Mouse (Mus musculus) induced T-regulatory cell, adult 2 months (primary cell): ENCODE measurements around the gene Itpr1.
A peak's percentile ranks its signal among the peaks of the same experiment; 100 is the strongest.

ENCODE experiments used
- DNase-seq: peaks from one replicate; pipeline ENCODE4 v3.0.0-alpha.2; 2012; ENCODE audit warnings: low read depth

Gene Itpr1

DNA sequence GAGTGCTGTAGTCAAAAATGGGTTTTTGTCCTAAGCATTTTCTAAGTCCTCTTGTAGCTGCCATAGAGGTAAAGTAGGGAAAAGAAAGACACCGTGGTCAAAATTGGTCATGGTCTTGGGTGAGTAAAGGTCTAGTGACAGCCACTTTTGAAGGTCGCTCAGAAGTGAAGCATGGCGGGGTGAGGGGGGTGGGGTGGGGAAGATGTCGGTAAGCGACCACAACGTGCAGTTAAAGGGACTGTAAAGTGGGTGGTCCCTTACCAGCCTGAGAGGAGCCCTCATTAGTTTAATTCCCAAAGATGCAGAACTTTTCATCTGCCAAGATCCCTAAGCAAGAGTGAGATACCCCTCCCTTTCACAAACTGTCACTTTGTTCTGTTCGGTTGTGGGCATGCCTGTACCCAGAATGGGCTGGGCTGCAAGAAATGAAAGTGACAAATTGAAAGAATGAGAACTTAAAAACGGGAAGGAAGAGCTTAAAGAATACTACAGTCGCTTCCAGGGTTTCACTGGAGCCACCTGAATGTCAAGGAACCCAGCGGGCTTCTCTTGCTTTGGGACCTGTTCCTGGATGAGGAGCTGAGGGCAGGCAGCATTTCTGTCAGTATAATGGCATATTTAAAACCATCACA is 1.5 kb downstream of the Itpr1 start:
- peak; percentile 56 for DNase-seq

DNA sequence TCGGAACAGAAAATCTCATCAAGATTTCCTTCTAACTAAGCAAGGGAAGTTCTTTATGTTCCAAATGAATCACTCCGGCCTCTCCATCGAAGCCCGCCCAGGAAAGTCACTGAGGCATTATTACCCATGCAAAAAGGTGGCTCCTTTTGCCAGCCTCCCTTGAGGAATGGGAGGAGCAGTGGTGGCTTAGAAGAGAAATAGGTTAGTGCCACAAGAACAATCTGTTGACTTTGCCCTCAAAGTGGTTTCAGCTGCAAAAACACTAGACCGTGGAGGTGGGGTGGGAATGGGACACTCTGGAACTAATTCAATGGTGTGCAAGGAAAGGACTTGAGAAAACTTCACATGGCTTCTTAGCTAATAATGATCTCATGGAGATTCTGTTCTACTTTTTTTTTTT is 3.2 kb downstream of the Itpr1 start:
- DNase-seq = no peak

DNA sequence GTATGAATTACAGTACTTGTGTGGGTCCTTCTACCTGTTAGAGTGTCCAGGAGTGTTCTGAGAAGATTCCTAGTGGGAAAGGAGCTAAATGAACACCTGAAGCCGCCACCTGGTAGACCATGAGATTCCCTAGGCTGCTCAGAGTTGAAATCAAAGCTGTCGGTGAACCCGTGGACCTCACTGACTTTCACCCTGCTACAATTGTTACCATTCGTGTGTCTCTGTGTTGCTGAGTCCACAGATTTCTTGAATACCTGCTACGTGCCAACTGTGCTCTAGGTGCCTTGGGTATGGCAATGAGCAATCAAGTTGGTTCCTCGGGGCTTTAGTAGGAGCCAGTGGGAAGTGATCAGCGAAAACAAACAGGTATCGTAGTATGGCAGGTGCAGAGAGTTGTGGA is 3.9 kb downstream of the Itpr1 start:
- DNase-seq = no peak

DNA sequence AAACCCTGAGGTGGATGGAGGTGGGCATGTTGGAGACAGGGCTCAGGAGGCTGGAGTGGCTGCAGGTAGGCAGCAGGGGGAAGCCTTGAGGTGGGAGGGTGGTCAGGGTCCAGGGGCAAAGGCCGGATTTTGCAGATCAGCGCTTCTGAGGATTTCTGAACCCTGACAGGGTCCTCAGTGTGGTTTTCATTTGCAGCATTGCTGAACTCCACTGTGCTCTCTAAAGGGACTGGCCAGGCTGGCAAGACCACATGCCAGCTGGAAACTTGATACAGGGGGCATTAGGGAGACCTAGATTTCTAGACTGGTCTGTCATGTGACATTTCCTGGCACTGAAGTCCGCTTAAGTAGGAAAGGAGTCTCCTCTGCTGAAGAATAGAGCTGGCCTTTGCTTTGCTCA is 5.1 kb downstream of the Itpr1 start:
- DNase-seq = no peak

DNA sequence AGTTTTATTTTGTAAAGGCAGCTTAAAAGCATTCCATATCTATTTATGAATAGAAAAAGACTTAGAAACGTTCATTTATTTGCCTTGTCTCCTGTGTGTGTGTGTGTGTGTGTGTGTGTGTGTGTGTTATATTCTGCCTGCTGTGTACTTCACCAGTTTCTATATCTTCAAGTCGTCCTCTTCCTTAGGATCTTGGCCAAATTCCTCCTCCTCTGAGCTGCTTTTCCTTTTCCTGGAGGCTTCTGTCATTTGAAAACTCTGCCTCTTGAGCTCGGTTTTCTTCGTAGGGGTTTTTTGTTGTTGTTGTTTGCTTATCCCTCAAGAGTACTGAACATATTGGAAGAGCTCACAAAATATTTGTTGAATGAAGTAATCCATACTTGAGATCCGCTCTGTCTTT is 9.5 kb downstream of the Itpr1 start:
- DNase-seq = no peak

DNA sequence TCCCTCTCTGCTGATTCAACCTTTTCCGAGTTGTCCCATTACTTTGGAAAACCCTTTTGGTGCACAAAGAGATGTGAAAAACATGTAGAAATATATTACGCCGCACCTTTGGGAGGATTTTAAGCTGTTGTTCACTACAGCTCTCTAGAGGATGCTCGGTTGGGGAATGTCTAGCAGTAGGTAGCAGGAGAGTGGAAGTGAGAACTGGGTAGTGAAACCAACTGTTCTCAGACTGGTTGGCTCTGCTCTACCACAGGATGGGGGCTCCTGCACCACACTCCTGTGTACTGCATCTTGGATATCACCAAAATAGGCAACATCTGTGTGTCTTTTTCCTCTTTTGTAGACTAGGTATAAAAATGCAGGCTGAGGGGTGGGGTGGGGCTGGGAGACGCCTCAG is 10.0 kb downstream of the Itpr1 start:
- DNase-seq = no peak

DNA sequence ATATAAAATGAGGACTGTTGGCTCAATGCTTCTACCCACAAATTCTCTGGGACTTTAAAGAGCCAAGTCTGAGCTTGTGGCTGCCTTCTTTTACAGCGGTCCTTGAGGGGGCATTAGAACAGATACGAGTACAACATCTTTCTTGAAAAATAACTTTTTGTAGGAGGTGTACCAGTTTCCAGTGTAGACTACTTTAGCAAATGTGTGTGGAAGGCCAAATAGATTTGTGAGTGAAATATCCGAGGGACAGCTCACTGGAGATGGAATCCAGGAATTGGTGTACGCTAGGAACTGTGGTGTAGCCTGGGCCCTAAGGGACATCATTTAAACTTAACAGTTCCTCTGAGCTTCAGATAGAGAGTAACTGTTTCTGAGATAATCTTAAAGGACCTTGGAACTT is 11.5 kb downstream of the Itpr1 start:
- DNase-seq = no peak

DNA sequence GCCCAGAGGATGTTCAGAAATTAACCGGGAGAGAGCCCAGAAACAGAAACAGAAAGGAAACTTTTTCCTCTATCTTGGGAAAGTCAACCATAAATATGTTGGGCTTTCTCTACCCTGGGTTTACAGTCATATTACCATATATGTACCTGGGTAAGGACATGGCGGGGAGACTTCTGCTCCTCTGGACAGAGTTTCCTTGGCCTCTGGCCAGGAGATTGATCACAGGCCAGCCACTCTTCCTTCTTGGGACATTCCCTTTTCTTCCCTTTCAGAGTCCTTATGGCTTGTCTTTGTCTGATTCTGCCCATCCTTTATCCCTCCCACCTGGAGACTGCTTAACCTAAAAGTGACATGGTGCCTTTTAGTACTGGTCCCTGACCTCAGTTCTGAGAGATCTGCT is 12.1 kb downstream of the Itpr1 start:
- no peak for DNase-seq

DNA sequence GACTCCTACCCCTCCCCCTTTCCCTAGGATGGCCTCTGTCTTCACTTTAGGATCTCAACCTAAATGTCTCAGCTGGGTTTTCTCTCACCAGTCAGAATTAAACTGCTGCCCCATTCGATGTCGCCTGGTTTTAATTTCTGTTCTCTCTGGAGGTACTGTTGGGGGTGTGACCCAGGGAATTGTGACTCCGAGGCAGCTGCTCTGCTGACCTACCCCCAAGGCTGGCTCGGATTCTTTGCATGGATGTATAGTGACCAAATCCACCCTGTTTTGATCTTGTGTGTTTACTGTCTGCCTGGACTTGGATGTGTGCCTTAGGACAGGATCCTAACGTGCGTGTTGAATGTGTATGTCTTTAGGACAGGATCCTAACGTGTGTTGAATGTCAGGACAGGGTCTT is 13.3 kb downstream of the Itpr1 start:
- no peak for DNase-seq

DNA sequence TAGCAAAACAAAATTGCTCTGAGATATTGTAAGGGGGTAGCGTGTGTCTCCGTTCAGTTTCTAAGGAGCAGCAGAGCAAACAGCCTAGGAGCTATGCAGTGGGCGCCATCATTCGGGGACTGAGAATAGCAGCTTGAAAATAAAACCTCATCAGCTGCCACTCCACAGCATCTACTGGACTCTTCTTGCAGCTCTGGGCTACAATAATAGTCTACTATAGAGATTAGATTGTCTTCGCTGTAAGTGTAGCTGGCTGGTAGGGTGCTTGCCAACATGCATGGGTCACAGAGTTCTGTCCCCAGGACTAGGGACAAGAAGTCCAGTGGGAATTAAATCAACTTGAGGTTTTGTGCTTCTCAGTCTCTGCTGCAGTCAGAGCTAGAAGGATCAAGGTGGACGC is 14.6 kb downstream of the Itpr1 start:
- DNase-seq = no peak

DNA sequence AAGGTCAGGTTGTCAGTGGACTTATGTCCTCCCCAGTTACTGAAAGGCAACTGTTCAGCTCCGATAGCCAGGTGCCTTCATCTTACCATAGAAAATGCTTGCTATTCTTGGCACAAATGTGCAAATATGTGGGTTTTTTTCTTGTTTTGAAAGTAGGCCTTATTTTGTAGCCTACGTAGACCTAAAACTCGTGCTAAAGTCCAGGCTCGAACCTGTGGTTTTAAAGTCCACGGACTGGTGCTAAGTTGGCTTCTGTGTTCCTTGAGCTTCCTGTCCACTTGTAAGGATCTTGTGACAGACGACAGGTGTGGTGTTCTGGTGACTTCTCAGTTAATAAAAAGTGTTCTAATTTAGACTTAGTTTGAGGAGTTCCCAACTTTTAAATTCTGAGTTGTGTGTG is 15.2 kb downstream of the Itpr1 start:
- DNase-seq = no peak

DNA sequence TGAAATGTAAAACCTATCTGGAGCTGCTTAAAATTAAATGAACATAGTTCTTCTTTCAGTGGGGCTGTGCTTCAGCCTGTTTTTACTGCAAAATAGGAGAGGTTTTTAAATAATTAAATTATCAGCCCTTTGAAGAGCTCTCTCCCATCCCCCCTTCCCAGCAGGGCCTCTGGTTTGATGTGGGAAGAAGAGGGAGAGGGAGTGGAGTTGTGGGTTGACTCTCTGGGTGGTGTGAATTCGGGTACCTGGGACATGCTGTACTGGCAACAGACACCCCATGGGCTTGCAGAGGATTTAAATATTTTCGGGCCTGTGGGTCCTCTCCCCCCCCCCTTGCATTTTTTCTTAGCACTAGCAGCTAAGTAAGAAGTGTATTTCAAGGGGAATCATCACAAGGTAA is 15.7 kb downstream of the Itpr1 start:
- DNase-seq = no peak

DNA sequence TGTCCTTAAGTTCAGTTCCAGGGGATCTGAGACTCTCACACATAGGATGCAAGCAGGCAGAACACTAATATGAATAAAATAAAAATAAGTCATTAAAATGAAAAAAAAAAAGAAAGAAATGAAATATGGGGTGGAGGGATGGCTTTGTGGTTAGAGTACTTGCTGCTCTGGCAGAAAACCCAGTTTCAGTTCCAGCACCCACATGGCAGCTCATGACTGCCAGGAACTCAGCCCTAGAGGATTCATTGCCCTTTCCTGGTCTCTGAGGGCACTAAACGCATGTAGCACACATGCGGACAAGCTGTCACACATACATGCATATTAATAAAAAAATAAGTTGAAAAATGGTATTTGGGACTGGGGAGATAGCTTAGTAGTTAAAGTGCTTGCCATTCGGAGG is 17.7 kb downstream of the Itpr1 start:
- DNase-seq = no peak

DNA sequence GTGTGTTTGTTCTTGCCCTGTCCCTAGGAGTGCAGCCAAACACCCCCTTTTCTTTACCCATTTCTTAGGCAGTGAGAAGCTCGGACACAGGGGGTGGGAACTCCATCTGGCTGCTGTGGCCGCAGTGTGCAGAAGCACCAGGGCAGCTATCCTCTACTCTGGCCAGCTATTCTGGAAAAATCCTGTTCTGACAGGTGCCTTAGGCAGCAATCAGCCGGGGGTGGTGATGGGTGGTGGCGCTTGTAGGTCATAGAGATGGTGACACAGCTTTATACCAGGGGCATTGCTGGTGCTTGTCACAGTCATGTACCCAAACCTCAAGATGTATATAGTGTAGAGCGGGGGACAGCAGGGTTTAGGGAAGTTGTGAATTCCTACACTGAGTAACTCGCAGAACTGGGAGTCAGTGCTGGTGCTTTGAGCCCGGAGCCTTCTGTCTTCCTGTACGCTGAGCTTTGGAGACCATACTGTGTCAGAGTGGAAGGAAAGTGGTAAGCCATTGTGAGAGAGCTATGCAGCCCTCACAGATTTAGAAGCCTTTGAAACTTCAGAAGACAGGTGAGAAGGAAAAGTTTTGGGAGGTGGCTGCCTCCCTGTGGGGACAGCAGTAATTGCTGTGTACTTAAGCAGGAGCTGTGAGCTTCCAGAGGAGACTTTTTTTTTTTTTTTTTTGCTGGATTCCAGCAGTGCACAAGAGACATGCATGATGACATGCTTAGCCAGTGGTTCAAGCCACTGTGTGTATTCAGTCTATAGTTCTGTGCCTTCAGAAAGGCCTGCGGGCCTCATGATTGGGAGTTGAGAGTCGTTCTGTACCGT is 19.2 kb downstream of the Itpr1 start:
- DNase-seq = no peak

DNA sequence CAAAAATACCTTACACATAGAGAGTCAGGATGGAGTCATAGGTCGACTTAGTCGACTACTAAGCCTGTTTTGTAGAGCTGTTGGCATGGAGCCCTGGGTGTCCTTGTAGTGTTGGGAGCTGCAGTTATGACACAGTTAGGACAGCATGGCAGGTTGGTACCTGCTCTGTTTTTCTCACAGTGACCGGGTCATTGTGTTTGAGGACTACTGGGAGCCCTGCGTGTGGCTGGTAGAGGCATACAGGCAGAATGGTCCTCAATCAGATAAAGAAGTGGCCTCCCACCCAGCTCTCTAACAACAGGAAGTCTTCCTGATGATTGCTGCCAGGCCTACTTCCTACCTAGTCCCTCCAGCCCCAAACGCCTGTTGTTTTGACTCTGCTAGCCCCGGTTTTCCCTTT is 20.2 kb downstream of the Itpr1 start:
- DNase-seq = no peak

DNA sequence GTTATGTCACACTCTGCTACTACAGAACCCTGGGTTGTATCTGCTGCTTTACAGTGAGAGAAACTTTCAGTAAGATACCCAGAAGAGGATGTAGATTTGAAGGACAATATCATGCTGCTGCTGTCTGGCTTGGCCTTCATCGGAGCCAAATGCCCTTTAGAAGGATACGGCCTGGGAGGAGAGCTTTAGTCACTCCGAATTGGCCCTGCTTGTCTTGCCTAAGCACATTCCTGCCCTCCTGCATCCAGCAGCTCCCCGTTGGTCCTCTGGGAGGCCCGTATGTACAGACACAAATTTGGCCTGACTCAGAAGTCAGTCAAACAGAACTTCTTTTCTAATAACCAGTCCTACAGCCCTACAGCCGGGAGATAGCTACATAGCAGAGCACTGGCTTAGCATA is 21.6 kb downstream of the Itpr1 start:
- no peak for DNase-seq

DNA sequence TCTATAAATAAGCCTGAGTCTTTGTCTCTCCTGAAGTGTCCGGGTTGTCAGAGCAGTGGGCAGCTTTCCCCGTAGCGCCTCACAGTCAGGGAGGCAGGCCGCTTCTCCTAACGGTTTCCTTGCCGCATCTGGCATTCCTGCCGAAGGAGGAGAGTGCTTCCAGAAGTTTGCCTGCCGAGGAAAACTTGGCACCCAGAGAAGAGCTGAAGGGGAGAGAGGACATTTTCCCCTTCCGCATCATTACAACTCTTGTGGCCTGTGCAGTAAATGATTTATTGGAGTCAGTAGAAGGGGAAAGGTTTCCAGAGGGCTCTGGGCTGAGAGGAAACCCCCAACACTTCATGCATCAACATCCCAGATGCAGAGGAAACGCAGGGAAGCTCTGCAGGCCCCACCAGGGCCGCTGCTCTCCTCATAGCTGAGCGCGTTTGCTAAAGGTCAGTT is 22.8 kb downstream of the Itpr1 start:
- DNase-seq = no peak

DNA sequence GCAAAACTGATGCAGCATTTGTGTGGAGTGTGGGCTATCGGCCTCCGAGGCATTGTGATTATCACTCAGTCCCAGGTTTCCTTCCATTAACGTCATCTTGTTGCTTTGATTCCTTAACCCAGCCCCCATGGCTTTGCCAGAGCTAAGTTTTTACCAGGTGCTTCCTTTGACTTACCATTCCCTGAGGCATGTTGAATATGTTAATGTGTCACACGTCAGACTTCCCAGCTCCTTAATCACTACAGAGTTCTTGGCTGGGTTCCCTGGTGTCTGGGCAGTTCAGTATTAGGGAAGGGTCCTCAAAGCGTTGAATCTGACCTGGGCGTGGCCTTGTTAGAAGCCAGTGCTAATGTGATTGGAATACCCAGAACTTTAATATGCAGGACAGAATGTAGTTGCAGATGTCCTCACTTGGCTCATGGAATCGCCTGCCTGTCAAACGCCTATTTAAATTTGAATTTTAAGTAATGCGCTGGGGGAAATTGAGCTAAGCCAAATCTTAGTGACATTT is 23.6 kb downstream of the Itpr1 start:
- DNase-seq = no peak

DNA sequence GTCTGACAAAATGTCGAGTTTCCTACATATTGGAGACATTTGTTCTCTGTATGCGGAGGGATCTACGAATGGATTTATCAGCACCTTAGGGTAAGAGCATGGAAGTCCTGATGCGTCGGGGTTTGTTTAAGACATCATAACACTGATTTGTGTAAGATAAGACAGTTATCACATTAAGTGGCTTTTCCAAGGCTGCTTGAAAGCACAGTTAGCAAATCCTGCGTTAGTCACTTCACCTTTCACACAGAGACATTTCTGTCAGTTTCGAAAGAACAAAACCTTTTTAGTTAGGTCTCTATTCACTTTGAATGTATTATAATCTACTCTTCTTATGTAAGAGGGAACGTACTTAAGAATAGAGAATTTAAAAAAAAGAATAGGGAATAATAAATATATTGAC is 24.1 kb downstream of the Itpr1 start:
- no peak for DNase-seq

DNA sequence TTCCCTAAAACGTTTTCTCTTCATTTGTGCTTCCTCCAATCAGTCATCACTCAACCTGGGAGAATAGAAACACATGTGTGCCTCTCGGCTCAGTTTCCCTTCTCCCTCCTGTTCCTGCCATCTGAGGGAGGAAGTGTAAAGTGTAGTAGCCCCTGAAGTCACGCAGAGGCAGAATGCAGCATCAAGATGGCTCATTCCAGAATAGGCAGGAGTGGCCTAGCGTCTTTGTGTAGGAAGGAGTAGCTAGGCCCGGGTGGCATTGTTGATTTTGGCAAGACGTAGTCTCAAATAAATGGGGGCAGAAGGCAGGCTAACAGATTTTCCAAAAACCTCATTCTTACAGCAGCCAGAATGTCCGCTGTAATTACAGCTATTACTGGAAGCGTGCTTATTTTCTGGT is 24.7 kb downstream of the Itpr1 start:
- DNase-seq = no peak

DNA sequence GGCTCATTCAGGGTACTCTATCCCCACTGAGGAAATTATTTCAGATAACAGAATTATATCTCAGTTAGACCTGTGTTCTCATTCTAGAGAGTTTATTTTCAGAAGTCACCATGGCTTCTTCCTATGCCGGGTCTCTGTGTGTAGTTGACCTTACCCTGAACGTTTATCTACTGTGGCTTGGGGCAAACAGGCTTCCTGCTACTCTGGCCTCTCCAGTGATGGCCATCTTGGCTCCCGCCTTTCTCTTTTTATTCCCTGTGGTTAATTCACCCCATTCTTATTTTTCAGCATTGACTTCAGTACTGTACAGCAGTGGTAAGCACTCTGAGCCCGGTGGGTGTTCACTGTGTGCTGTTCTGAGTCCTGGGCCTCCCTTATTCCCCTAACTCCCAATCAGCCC is 25.1 kb downstream of the Itpr1 start:
- DNase-seq = no peak

DNA sequence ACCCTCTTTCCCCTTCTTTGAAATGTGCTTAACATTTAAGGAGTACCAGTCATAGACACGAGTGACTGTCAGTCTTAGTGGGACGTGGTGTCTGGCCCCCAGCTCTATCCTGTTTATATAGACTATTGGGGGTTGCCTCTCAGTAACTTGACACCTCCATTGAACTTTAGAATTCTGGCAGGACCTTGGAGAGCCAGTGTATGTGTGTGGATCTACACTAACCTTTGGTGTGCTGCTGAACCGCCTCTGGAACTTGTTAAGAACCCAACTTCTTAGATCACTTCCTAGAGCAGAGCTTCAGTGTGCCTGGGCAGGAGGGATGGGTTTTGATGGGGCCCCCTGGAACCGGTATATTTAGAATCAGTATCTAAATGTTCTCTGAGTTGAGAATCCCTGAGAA is 26.2 kb downstream of the Itpr1 start:
- DNase-seq = no peak

DNA sequence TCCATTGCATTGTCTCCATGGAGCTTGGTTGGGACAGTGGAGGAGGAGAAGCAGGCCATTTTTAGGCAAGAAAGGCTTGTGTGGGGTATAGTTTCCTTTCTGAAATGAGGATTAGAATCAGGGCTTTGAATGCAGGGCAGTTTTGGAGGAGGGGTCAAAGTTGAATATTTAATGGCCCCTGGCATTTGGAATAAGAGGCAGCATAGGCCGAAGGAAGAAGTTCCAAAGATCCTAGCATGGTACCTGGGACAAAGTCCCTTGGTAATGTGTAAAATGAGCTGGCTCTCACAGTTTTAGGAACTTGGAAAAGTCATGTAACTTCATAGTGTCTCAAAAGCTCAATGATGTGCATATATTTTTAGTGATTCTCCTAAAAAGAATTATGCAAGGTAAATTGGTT is 27.1 kb downstream of the Itpr1 start:
- no peak for DNase-seq

DNA sequence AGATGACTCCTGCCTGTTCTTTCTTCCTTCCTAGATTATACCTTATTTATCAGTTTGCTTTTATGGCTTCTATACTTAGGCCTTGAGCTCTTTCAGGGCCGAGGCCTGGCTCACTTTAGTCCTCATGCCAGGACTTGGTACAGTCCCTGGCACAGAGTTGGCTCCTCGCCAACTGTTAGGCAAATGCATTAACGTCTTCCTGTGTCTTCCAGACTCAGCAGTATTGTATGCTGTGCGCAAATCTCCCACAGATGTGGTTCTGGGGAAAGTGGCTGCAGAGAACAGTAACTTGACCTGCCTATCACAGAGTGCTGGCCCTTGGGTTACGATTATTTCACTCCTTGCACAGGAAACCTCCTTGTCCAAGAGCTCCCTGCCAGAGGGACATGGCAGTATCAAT is 27.9 kb downstream of the Itpr1 start:
- no peak for DNase-seq
